Mouse (Mus musculus): ENCODE measurements around the gene Dbt. TPM values are rescaled to one million over a fixed set of nuclear protein-coding genes. Genes with fewer than 3 reads are reported as not detected.

The Dbt gene
- total RNA-seq (2023), result 11.7 TPM

DNA sequence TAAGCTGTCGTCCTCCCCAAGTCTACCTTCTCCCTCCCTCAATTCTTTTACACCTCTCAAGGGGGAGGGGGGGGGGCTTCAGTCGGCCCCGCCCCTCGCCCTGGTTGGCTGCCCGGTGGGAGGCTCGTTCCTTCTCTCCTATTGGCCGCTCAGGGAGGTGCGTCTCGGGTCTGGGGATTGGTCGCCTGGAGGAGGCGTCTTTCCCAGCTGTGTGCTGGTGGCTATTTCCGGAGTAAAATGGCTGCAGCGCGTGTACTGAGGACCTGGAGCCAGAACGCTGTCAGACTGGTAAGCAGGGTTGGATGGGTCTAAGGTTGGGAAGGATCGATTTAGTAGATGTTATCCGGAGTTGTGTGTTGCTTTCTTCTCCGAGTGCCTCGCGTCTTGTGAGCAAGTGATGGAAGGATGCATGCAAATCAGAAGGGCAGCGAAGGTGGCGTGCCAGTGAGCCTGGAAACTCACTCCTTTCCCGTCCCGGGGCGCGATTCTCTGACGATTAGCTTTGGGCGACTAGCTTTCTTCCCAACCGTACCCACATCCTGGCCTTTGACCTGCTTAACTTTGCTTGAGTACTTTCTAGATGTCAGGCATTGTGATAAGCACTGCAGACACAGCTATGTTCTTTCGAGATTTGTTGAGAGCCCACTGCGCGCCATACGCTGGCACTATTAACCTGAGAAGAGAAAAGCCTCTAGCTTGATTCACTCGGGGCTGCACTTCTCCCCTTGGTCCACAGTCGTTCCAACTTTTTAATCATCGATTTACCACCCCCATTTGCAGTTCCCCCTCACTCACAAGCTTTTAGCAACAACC lies at the start of gene Dbt:
TSS of gene Dbt (plus strand) at position 167 of the 813 bp plus-strand sequence.

DNA sequence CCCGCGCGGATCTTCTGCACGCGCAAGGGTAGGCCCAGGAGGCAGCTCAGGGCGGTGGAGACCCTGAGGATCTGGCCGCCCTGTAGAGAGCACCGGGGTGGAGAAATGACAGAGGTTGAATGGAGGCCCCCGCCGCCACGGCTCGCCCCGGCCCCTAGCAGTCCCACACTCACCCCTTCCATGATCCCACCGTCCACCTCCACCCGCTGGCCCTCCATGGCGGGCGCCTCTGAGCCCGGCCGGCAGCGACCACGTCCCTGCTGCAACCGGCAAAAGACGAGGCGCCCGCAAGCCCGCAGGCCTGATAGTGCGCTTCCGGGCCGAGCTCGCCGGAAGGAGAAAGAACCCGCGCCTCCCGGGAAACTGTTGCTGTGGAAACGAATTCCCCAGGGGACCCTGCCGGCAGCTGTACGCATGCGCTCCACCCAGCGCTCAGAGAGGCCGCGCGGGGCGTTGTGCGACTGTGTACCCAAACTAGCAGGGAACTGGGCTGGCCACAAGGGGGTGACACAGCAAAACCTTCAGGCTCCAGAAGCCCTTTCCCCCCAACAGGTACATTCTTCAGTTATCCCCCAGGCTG lies 5.0 kb upstream of the Dbt start, which contains the start of gene Rtca:
TSS of gene Rtca (minus strand) at position 437 of the 580 bp plus-strand sequence.

DNA sequence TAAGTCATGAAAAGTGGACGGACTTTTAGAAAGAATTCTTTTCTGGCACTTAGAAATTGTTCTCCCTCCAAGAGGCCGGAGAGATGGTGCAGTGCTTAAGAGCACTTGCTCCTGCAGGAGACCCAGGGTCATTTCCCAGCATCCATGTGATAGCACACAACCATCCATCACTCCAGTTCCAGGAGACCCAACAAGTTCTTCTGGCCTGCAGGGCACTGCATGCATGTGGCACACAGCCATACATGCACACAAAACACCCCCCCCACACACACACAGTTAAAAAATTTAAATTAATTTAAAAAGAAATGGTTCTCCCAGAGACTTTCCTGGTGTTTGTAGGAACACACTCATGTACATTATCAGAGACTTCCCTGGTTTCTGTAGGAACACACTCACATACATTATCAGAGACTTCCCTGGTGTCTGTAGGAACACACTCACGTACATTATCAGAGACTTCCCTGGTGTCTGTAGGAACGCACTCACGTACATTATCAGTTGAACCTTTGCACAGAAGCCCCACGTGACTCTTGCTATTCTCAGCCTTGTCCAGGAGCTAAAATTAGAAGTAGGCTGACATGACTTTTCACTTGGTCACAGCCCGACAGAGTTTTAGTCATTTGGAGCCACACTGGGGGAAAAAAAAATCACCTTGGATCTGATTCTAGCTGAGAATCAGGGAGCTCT lies 49.7 kb downstream of the Dbt start, which contains the start of gene Lrrc39:
TSS of gene Lrrc39 (plus strand) at position 566 of the 687 bp plus-strand sequence.

DNA sequence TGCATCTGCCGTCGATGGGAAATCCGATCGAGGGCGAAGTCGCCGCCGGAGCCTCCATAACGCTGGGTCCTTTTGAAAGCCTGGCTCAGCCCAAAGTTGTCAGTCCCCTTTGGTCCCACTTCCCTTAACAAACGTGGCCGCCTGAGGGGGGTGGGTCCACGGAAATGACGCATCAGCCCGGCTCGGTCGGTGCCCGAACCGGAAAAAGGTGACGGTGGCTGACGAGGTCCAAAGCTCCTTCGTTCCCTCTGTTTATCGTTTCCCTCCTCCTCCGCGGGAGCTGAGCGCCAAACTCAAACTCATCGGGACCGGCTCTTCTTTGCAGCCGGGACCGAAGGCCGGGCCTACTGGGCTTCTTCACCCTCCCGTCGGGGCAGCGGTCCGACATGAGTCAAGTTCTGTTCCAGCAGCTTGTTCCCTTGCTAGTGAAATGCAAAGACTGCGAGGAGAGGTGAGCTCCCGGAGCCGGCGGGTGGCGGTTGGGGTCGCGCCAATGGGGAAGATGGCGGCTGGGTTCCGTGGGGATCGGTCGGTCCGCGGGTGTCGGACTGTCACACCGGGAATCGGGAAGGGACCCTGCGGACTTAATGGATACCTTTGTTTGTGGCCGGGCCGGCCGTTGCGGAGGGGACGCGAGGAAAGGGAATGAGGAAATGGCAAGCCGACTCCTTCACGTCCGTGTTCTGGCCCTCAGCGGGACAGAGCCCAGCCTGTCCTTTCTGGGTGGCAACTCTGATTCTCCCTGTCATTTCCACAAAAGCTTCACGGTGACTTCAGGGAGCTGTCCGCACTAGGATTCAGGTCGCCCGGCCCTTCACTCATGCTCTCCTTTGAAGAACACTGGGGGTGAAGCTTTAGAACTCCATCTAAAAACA lies 82.1 kb downstream of the Dbt start, which contains the start of gene Sass6:
TSS of gene Sass6 (plus strand) at position 255 of the 875 bp plus-strand sequence.

Other genes starting within 250 kb of the Dbt start
- gene Cdc14a, start 89.0 kb upstream of the Dbt start, total RNA-seq (2023), result 22.8 TPM
- gene Rtca, start 4.9 kb upstream of the Dbt start, total RNA-seq (2023), result 20.4 TPM
- not detected for gene Lrrc39, start 49.9 kb downstream of the Dbt start, total RNA-seq (2023)
- gene Sass6, start 81.9 kb downstream of the Dbt start, total RNA-seq (2023), result 7.7 TPM
- gene Trmt13, start 101.5 kb downstream of the Dbt start, total RNA-seq (2023), result 32.4 TPM
- 92.9 TPM for gene Mfsd14a, start 149.6 kb downstream of the Dbt start, total RNA-seq (2023)
- gene Gm43191, start 168.2 kb downstream of the Dbt start, total RNA-seq (2023), result not detected
- 17.8 TPM for gene Slc35a3, start 199.8 kb downstream of the Dbt start, total RNA-seq (2023)